Mouse (Mus musculus): ENCODE results near the gene Thoc2. TPM values are rescaled to one million over a fixed set of nuclear protein-coding genes. Genes with fewer than 3 reads are reported as not detected.

Thoc2 gene
- polyA plus RNA-seq, 1 experiment = 4.3 TPM

GRCm38 (mm10) chrX:41876581-41876980, 43.9 kb downstream of the Thoc2 start:
- TF ChIP-seq MAX (IDR thresholded peaks at IDR 0.05) (no peak), MYOD1 (IDR thresholded peaks at IDR 0.05; ENCODE audit: control insufficient read depth, insufficient read length, low read depth) (no peak), FOSL1 (IDR thresholded peaks at IDR 0.05; ENCODE audit: insufficient read depth, low read length, poor library complexity, severe bottlenecking) (no peak), CEBPB (IDR thresholded peaks at IDR 0.05; ENCODE audit: low read depth) (no peak), CTCF (IDR thresholded peaks at IDR 0.05; ENCODE audit: control insufficient read depth, insufficient read depth, insufficient read length) (no peak), MYOG (IDR thresholded peaks at IDR 0.05; ENCODE audit: control insufficient read depth, extremely low read depth, insufficient read length) (no peak), USF1 (IDR thresholded peaks at IDR 0.05; ENCODE audit: low read depth) (no peak)
- no peak overlapping the region for H3ac ChIP-seq (ENCODE audit: control insufficient read depth, insufficient read length, low read depth)
- H3K36me3 ChIP-seq (ENCODE audit: control insufficient read depth, insufficient read depth) = no peaks in the 10 kb centered on the region
- no peaks in the 10 kb centered on the region for H3K79me2 ChIP-seq (ENCODE audit: control insufficient read depth, insufficient read depth)
- H3K4me3 ChIP-seq (ENCODE audit: insufficient read depth, poor library complexity, severe bottlenecking) = no peak overlapping the region
- H3K27me3 ChIP-seq (ENCODE audit: control insufficient read depth, insufficient read depth, insufficient read length) = no peaks in the 10 kb centered on the region
- H3K79me3 ChIP-seq (ENCODE audit: low read depth) = no peaks in the 10 kb centered on the region

- no peak overlapping the region for H3ac ChIP-seq (ENCODE audit: control insufficient read depth, insufficient read length, low read depth)
- peaks cover 7% of the 10 kb centered on the region for H3K36me3 ChIP-seq (ENCODE audit: control insufficient read depth, insufficient read depth)
- TF ChIP-seq MAX (IDR thresholded peaks at IDR 0.05) = no peak
- no peak for TF ChIP-seq FOSL1 (IDR thresholded peaks at IDR 0.05; ENCODE audit: insufficient read depth, low read length, poor library complexity, severe bottlenecking)
- no peak overlapping the region for H3K4me3 ChIP-seq (ENCODE audit: insufficient read depth, poor library complexity, severe bottlenecking)
- no peaks in the 10 kb centered on the region for H3K79me3 ChIP-seq (ENCODE audit: low read depth)
- no peaks in the 10 kb centered on the region for H3K27me3 ChIP-seq (ENCODE audit: control insufficient read depth, insufficient read depth, insufficient read length)
- H3K79me2 ChIP-seq (ENCODE audit: control insufficient read depth, insufficient read depth) = no peaks in the 10 kb centered on the region
Observed at GRCm38 (mm10) chrX:41837823-41838222, 82.7 kb downstream of the Thoc2 start.

- H3K79me3 ChIP-seq (ENCODE audit: low read depth) = no peaks in the 10 kb centered on the region
- peaks cover 5% of the 10 kb centered on the region for H3K36me3 ChIP-seq (ENCODE audit: control insufficient read depth, insufficient read depth)
- no peak for TF ChIP-seq MYOG (IDR thresholded peaks at IDR 0.05; ENCODE audit: control insufficient read depth, extremely low read depth, insufficient read length)
- no peaks in the 10 kb centered on the region for H3K79me2 ChIP-seq (ENCODE audit: control insufficient read depth, insufficient read depth)
- H3K4me3 ChIP-seq (ENCODE audit: insufficient read depth, poor library complexity, severe bottlenecking) = no peak overlapping the region
- no peaks in the 10 kb centered on the region for H3K27me3 ChIP-seq (ENCODE audit: control insufficient read depth, insufficient read depth, insufficient read length)
- H3ac ChIP-seq (ENCODE audit: control insufficient read depth, insufficient read length, low read depth) = no peak overlapping the region
Observed at GRCm38 (mm10) chrX:41805592-41805991, 114.9 kb downstream of the Thoc2 start.

GRCm38 (mm10) chrX:41793303-41793702, 127.2 kb downstream of the Thoc2 start:
- Histone ChIP-seq H3K27me3 (ENCODE audit: control insufficient read depth, insufficient read depth, insufficient read length) (no peaks in the 10 kb centered on the region), H3ac (ENCODE audit: control insufficient read depth, insufficient read length, low read depth) (no peak overlapping the region), H3K36me3 (ENCODE audit: control insufficient read depth, insufficient read depth) (no peaks in the 10 kb centered on the region), H3K79me2 (ENCODE audit: control insufficient read depth, insufficient read depth) (no peaks in the 10 kb centered on the region), H3K4me3 (ENCODE audit: insufficient read depth, poor library complexity, severe bottlenecking) (no peak overlapping the region), H3K79me3 (ENCODE audit: low read depth) (no peaks in the 10 kb centered on the region)
- TF ChIP-seq FOSL1 (IDR thresholded peaks at IDR 0.05; ENCODE audit: insufficient read depth, low read length, poor library complexity, severe bottlenecking) (no peak), MYOG (IDR thresholded peaks at IDR 0.05; ENCODE audit: control insufficient read depth, extremely low read depth, insufficient read length) (no peak), CEBPB (IDR thresholded peaks at IDR 0.05; ENCODE audit: low read depth) (no peak), CTCF (IDR thresholded peaks at IDR 0.05; ENCODE audit: control insufficient read depth, insufficient read depth, insufficient read length) (no peak), MAX (IDR thresholded peaks at IDR 0.05) (no peak), MYOD1 (IDR thresholded peaks at IDR 0.05; ENCODE audit: control insufficient read depth, insufficient read length, low read depth) (no peak), USF1 (IDR thresholded peaks at IDR 0.05; ENCODE audit: low read depth) (no peak)

Small RNA genes within 50 kb of the gene (microRNA-seq; reads per million reads assigned to microRNA genes)
- not detected for gene Gm44490 (ENCODE audit: borderline microRNAs expressed)

Other genes with a start within 250 kb of the Thoc2 start
- gene Xiap, start 139.0 kb upstream of the Thoc2 start, polyA plus RNA-seq (2012; fragmentation: generic; extraction: Trizol) = 4.6 TPM
- 8.4 TPM for gene Stag2, start 228.6 kb upstream of the Thoc2 start, polyA plus RNA-seq (2012; fragmentation: generic; extraction: Trizol)